Mouse (Mus musculus) Muller cell, postnatal 12 days (primary cell): ENCODE data around the gene Gm49395.
A peak's percentile ranks its signal among the peaks of the same experiment; 100 is the strongest.

Experiments
- DNase-seq: peaks from one replicate; pipeline ENCODE4 v3.0.0-alpha.2; 2015; ENCODE audit errors: inconsistent ontology term

Gm49395 gene

GRCm38 (mm10) chr13:115050660-115051559, 50.8 kb downstream of the Gm49395 start:
- no peak for DNase-seq

GRCm38 (mm10) chr13:115042652-115043051, 59.1 kb downstream of the Gm49395 start:
- no peak for DNase-seq

- peak; percentile 93 for DNase-seq
Observed at GRCm38 (mm10) chr13:115037304-115037703, 64.4 kb downstream of the Gm49395 start.

- DNase-seq, result no peak
Observed at GRCm38 (mm10) chr13:115035387-115035786, 66.3 kb downstream of the Gm49395 start.

- DNase-seq, result peak; percentile 52
Observed at GRCm38 (mm10) chr13:115033135-115033534, 68.6 kb downstream of the Gm49395 start.

- peak; percentile 92 for DNase-seq
Observed at GRCm38 (mm10) chr13:115031177-115032000, 70.3 kb downstream of the Gm49395 start.

GRCm38 (mm10) chr13:115025394-115025793, 76.3 kb downstream of the Gm49395 start:
- DNase-seq, result no peak

GRCm38 (mm10) chr13:115022117-115022787, 79.5 kb downstream of the Gm49395 start:
- DNase-seq, result no peak

GRCm38 (mm10) chr13:115021411-115021810, 80.3 kb downstream of the Gm49395 start:
- no peak for DNase-seq

- no peak for DNase-seq
Observed at GRCm38 (mm10) chr13:115020727-115021126, 81.0 kb downstream of the Gm49395 start.

GRCm38 (mm10) chr13:115017545-115017944, 84.2 kb downstream of the Gm49395 start:
- no peak for DNase-seq

- no peak for DNase-seq
Observed at GRCm38 (mm10) chr13:115011547-115011946, 90.2 kb downstream of the Gm49395 start.

GRCm38 (mm10) chr13:115006213-115006835, 95.4 kb downstream of the Gm49395 start:
- peak; percentile 26 for DNase-seq

GRCm38 (mm10) chr13:115005342-115005741, 96.4 kb downstream of the Gm49395 start:
- DNase-seq, result no peak

- DNase-seq, result no peak
Observed at GRCm38 (mm10) chr13:115003444-115004053, 98.2 kb downstream of the Gm49395 start.

GRCm38 (mm10) chr13:115002837-115003236, 98.9 kb downstream of the Gm49395 start:
- no peak for DNase-seq

- DNase-seq, result no peak
Observed at GRCm38 (mm10) chr13:115002155-115002554, 99.6 kb downstream of the Gm49395 start.

- no peak for DNase-seq
Observed at GRCm38 (mm10) chr13:114999582-114999981, 102.1 kb downstream of the Gm49395 start.

- DNase-seq, result no peak
Observed at GRCm38 (mm10) chr13:114998100-114998499, 103.6 kb downstream of the Gm49395 start.

- DNase-seq, result peak; percentile 84
Observed at GRCm38 (mm10) chr13:114992260-114993014, 109.3 kb downstream of the Gm49395 start.
